Mouse (Mus musculus) megakaryocyte, adult 5-6 weeks (primary cell): ENCODE data around the gene Limd1. TPM values are rescaled to one million over a fixed set of nuclear protein-coding genes. Genes with fewer than 3 reads are reported as not detected.

Experiments used
- total RNA-seq, 2 experiments: library from RNA; stranded (forward) in 1 of 2; stranded (reverse) in 1 of 2; fragments of 153-499, 151-499 nt in 1 of 2; fragments of 221-1000, 200-1000 nt in 1 of 2; gene quantifications; 2 replicates each; pipeline versions ENCODE4 v1.2.3 to v1.2.4; 2015 to 2017

Gene Limd1
- total RNA-seq, 2 experiments from 2014 or later = 48.5 to 50.7 TPM

Other genes with a start within 250 kb of the Limd1 start
- gene Tmem158, start 217.9 kb upstream of the Limd1 start, total RNA-seq (2015) = 0.22 TPM in 1 of 2 replicates, not detected in the other
- not detected in 2 replicates for gene Tmem158, start 217.9 kb upstream of the Limd1 start, total RNA-seq (2017)
- 2,599 and 2,847 TPM in 2 replicates for gene Lars2, start 111.8 kb upstream of the Limd1 start, total RNA-seq (2015)
- 12.8 and 16.2 TPM in 2 replicates for gene Lars2, start 111.8 kb upstream of the Limd1 start, total RNA-seq (2017)
- 38.9 and 41.4 TPM in 2 replicates for gene Sacm1l, start 51.1 kb downstream of the Limd1 start, total RNA-seq (2015)
- gene Sacm1l, start 51.1 kb downstream of the Limd1 start, total RNA-seq (2017) = 46.1 and 49.5 TPM in 2 replicates
- gene Slc6a20b, start 153.9 kb downstream of the Limd1 start, total RNA-seq (2015) = not detected in 2 replicates
- 0.12 and 0.22 TPM in 2 replicates for gene Slc6a20b, start 153.9 kb downstream of the Limd1 start, total RNA-seq (2017)
- 0.78 and 1.4 TPM in 2 replicates for gene Ccr9, start 199.7 kb downstream of the Limd1 start, total RNA-seq (2015)
- gene Ccr9, start 199.7 kb downstream of the Limd1 start, total RNA-seq (2017) = 1.1 and 1.4 TPM in 2 replicates
- 0.42 and 1.3 TPM in 2 replicates for gene Slc6a20a, start 200.2 kb downstream of the Limd1 start, total RNA-seq (2015)
- 0.11 and 0.85 TPM in 2 replicates for gene Slc6a20a, start 200.2 kb downstream of the Limd1 start, total RNA-seq (2017)
- 23.5 and 31.5 TPM in 2 replicates for gene Lztfl1, start 239.0 kb downstream of the Limd1 start, total RNA-seq (2015)
- 25.5 and 26.1 TPM in 2 replicates for gene Lztfl1, start 239.0 kb downstream of the Limd1 start, total RNA-seq (2017)